Mouse (Mus musculus) skeletal muscle tissue, adult 2 months (tissue): ENCODE data around the gene Dynlt1c.
"Not testable (repeated sequence)": the region's sequence is repeated elsewhere in the genome, so short reads cannot be mapped to it uniquely, and the experiment has no call there.

Experiments used
- DNase-seq: peaks from one replicate; pipeline ENCODE4 v3.0.0-alpha.2; 2012; ENCODE audit warnings: low read depth, low spot score

The Dynlt1c gene

GRCm38 (mm10) chr17:6619271-6619670 is 17.8 kb downstream of the Dynlt1c start:
- not testable (repeated sequence) for DNase-seq

DNA sequence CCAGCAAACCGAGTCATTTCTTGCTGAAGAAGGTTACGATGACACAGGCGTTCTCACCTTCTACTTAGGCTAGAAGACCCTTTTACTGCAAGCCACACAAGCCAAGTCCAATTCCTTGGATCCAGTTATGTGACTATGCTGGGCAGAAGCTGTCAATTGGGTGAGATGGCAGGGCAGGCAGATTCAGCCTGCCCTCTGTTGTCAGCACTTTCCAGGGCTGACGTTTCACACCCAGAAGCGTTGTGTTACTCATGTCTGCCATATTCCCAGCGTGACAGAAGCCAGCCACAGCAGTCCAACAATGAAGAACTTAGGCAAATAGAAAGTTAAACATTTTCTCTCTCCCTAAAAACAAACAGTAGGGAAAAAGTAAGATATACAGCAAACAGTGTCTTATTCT is 18.6 kb downstream of the Dynlt1c start:
- DNase-seq: not testable (repeated sequence)

DNA sequence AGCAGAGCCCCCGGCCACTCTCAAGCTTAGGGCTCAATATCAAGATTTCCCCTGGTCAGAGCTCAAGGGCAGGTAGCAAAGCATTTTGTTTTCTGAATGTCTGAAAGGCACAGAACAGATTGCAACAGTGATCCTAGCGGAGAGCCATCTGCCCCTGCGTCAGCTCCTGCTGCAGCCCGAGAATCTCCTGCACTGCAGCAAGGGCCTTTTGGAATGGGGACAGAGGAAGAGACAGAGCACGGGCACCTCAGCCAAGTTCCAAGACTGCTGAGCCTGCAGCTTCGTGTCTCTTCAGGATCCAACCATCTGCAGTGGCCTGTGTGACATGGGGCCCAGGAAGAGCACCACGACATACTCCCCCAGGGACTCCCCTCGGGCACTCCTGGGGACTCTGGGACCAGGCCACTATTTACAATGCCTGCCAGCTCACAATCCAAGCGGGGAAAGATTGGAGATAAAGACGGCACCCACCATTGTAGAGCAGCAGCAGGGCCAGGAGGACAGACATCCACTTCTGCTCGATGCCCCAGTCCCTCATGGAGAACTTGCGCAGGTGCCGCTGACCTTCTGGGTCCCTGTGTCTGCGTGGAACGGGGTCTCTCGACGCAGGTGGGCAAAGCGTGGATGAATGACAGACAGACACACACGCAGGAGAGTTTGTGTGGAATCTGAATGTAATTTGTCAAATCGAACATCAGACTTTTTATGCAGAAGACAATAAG is 19.4 kb downstream of the Dynlt1c start:
- DNase-seq: not testable (repeated sequence)

DNA sequence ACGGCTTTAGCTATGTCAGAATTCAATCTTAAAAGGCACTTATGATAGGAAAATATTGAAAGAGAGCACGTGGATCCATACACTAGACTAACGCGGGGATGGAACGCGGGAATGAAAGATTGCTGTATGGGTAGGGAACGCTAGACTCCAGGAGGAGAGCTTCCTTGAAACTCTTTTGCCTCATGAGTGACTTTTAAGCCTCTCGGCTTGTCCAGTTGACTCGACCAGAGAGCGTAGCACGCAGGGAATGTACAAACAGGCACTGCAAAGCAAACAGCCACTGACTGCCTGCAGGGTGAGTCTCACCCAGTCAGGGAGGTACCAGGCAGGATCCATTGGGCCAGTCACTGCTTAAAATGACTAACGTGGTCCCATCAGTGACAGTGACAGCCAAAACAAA is 20.5 kb downstream of the Dynlt1c start:
- DNase-seq: not testable (repeated sequence)

- DNase-seq: not testable (repeated sequence)
These were observed 23.6 kb downstream of the Dynlt1c start for GRCm38 (mm10) chr17:6624926-6625558.

DNA sequence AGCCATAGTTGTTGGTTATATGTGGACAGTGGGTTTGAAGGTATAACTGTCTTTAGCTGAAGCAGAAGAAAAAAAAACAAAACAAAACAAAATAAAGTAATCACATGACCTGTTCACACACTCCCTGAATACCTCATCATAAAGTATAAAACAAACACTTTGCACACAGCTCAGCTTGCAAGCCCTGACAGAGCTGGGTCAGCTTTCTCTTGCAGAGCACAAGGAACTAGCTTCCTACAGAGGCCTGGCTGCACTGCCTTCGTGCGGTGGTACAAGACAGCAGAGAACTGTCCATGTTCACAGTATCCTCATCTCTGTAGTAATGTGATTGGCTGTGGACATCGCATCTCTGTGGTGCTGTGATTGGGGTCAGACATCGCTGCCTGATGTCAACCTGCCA is 28.9 kb downstream of the Dynlt1c start:
- not testable (repeated sequence) for DNase-seq

DNA sequence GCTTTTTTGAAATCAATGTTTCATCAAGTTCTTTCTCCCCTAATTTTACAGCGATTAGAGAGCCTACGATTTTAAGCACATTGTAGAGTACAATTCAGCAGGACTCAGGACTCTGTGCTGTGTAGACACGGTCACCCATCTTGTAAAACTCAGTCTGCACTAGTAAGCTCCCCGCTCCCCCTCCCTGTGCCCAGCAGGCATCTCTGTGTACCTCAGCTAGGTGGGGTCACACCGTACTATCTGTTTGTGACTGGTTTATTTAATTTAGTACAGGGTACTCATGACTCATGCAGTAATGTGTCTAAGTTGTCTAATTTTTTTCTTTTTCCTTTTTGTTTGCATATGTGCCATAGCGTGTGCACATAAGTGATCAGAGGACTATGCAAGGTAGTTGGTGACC is 31.4 kb downstream of the Dynlt1c start:
- DNase-seq: not testable (repeated sequence)

GRCm38 (mm10) chr17:6635781-6636180 is 34.3 kb downstream of the Dynlt1c start:
- DNase-seq: not testable (repeated sequence)

- DNase-seq: no peak
These were observed 35.4 kb downstream of the Dynlt1c start for GRCm38 (mm10) chr17:6636861-6637260.

- DNase-seq: not testable (repeated sequence)
These were observed 36.0 kb downstream of the Dynlt1c start for GRCm38 (mm10) chr17:6637434-6637833.

GRCm38 (mm10) chr17:6638444-6638843 is 37.0 kb downstream of the Dynlt1c start:
- not testable (repeated sequence) for DNase-seq

DNA sequence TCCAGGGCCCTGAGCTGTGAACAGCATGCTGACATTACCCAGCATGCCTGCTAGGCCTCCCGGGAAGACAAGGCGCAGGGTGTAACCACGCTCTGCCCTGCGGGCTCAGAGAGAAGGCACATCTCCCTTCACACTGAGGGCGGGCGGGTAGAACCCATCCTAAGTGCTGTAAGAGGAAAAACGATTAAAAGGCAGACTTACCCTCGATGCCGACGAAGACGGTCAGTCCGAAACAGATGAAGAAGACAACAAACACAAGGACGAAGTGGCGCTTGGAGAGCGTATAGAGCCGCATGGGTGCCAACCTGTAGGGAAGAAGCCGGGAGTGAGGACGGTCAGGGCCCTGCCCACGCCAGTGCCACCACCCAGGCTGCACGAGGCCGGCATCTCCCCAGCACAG is 38.0 kb downstream of the Dynlt1c start:
- not testable (repeated sequence) for DNase-seq

GRCm38 (mm10) chr17:6640044-6640637 is 38.7 kb downstream of the Dynlt1c start:
- DNase-seq: not testable (repeated sequence)

DNA sequence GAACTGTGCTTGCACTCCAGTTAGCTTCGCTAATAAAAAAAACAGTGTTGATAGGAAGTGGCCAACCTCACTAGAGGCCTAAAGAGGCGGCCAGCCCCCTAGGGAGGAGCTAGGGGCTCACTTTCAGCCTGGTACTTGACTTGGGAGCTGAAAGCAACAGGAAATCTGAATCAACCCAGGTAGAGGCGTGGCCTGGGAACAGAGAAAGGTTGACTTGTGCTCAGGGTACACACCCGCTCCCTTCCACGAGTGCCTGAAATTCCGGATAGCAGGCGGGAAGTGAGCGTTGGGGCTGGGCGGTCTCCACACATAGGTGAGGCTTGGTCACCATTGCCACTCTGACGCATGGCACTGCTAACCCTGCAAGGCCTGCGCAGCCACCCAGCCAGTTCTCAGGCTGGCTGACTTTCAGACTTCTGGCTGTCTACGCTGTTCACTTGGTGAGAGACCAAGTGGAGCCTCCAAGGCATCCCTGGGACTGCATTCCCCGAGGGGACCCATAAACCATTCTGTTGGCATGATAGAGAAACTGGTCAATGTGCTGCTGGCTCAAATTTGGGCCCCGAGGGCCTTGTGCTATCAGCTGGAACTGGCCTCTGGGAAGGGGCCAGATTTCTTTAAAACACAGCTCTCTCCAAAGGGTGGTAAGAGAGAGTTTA is 39.4 kb downstream of the Dynlt1c start:
- DNase-seq: not testable (repeated sequence)

DNA sequence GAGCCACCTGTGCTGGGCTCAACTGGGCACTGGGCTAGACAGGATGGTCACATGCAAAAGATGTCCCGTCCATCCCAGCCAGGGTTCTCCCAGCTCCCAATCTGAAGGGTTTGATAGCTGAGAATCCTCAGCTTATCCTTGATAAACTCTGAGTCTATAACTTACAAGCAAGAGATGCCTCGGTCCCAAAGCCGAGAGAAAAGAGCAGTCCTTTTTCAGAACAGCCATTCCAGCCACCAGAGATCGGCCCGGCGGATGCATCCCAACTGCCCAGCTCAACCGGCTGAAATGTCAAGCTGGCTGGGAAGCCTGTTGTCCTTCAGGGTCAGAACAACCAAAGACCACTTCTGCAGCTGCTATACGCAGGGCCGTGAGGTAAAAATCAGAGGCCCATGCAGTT is 42.7 kb downstream of the Dynlt1c start:
- not testable (repeated sequence) for DNase-seq

DNA sequence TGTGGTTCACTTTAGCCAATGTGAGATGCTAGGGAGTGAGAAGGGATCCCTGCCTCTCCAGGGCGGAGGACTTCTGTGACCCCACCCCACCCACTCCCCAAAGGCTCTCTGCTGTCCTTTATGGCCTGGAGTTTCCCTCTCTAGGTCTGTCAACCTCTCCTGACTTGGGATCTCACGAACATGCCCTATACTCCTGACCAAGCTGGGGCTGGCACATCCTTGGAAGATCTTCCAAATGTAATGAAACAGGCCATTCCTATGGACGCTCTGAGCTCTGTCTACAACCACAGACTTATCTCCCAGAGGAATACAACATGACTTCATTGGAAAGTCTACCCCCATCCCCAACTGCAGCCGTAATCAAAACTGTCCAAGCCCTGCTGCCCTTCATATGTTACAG is 43.2 kb downstream of the Dynlt1c start:
- DNase-seq: not testable (repeated sequence)

DNA sequence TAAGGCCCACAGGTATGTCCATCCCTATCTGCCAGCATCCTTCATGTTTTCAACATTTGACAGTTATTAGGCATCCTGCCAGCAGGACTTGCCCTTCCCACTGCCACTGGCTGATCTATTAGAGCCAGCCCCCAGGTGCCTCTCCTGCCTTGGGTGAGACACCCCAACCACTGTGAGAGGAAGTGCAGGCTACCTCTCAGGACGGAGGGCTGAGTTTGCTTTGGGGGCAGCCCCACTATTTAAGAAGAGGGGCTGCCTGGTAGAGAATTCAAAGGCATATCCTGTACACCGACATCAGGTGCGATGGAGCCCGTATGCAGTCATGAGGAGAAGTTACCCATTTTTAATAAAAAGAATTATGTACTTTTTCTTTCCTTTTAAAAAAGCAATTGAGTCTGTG is 44.2 kb downstream of the Dynlt1c start:
- not testable (repeated sequence) for DNase-seq

- not testable (repeated sequence) for DNase-seq
These were observed 45.4 kb downstream of the Dynlt1c start for GRCm38 (mm10) chr17:6646841-6647240.

- DNase-seq: not testable (repeated sequence)
These were observed 46.0 kb downstream of the Dynlt1c start for GRCm38 (mm10) chr17:6647452-6647851.

DNA sequence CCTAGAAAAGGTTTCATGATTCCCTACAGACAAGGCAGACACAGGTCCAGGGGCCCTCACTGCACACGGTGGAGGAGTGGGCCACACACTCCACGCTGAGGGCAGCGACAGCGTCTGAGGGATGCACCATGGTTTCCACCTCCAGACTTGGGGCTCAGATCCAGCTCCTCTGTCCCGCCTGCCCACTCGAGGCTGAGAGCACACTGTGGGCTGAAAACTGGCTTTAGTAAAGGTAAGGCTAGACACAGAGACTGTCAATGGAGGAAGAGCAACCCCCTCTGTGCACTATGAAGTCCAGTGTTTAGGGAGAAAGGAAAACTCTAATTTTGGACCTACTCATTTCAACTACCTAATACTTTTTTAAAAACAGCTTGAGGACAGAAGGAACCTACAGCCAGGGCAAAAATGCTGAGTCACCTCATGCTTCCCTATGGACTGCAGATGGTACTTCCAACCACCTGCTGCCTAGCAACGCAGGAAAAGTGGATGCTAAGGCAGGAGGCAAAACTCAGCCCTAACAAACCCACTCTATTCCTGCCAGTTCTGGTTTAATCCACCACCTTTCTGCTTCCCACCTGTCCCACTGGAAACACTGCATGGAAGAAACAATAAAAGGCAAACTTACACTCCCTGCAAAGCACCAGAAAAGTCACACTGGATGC is 49.6 kb downstream of the Dynlt1c start:
- not testable (repeated sequence) for DNase-seq

GRCm38 (mm10) chr17:6653341-6653946 is 52.0 kb downstream of the Dynlt1c start:
- not testable (repeated sequence) for DNase-seq
